ENCODE assay signal across 8 mouse cellular contexts in genomic region chr11:44398782-44399225, GRCm38 (mm10). TPM values are rescaled to one million over a fixed set of nuclear protein-coding genes. Genes with fewer than 3 reads are reported as not detected.
DNase-seq lines count a peak whose midpoint lies in the region; ATAC-seq and TF ChIP-seq lines count a peak whose summit lies in the region.

No protein-coding gene starts in this region.

- peak; percentile 59 for ATAC-seq in forebrain, postnatal 0 days
- ATAC-seq in neural tube, embryonic 14.5 days (ENCODE audit: low read depth), result peak; percentile 73
- peak; percentile 45; the same call in 1 of the 2 replicates for ATAC-seq in stomach, postnatal 0 days (ENCODE audit: low FRiP score, low TSS enrichment)

- H3K4me3 ChIP-seq in cerebellum, adult 2 months (replicated peaks; ENCODE audit: insufficient read depth, low read depth, low read length), result no peak overlapping the region
- peak overlapping the region; percentile 26 for H3K4me3 ChIP-seq in forebrain, postnatal 0 days (ENCODE audit: low read depth, low read length)
- peak overlapping the region; percentile 27; the same call in 1 of the 2 replicates for H3K4me3 ChIP-seq in layer of hippocampus, adult 2 months
- peak overlapping the region; percentile 3; the same call in 1 of the 2 replicates for H3K4me3 ChIP-seq in neural tube, embryonic 14.5 days (ENCODE audit: low read depth, low read length)
- H3K4me3 ChIP-seq in stomach, postnatal 0 days (ENCODE audit: low read depth, low read length), result peak overlapping the region; percentile 31

- H3K27ac ChIP-seq in cerebellum, adult 2 months (ENCODE audit: insufficient read depth, low read length), result no peak overlapping the region
- H3K27ac ChIP-seq in forebrain, postnatal 0 days (ENCODE audit: low read depth, low read length), result no peak overlapping the region
- no peak overlapping the region for H3K27ac ChIP-seq in layer of hippocampus, adult 2 months
- H3K27ac ChIP-seq in neural tube, embryonic 14.5 days (ENCODE audit: low read depth, low read length), result no peak overlapping the region
- no peak overlapping the region for H3K27ac ChIP-seq in stomach, postnatal 0 days (replicated peaks)

- no peak for TF ChIP-seq POLR2A in cerebellum, adult 2 months (IDR thresholded peaks at IDR 0.05; ENCODE audit: borderline replicate concordance, insufficient read depth, low read length)

- DNase-seq in CD8-positive naive resting alpha-beta T cell, adult 2 months (ENCODE audit: low read depth in 2 of 2, low spot score in 2 of 2), result peak; percentile 19 to 46
- peak; percentile 42 to 52 for DNase-seq in cerebellum, adult 2 months
- peak; percentile 72 for DNase-seq in forebrain, postnatal 0 days
- peak; percentile 89 for DNase-seq in heart, postnatal 4 days
- DNase-seq in layer of hippocampus, adult 2 months (ENCODE audit: low spot score in 2 of 2), result peak; percentile 47 to 49
- DNase-seq in lung, adult 18-20 months, result peak; percentile 68 to 70
- DNase-seq in stomach, postnatal 0 days (ENCODE audit: low spot score), result peak; percentile 73

- peaks cover 2% of the 10 kb centered on the region; the same call in 1 of the 2 replicates for H3K4me1 ChIP-seq in cerebellum, adult 2 months (ENCODE audit: control insufficient read depth, insufficient read depth, low read length)
- H3K4me1 ChIP-seq in forebrain, postnatal 0 days (ENCODE audit: insufficient read depth), result 0 out of 2 replicates have a peak, but pooled peaks cover 8% of the 10 kb centered on the region
- 0 out of 2 replicates have a peak, but pooled peaks cover 6% of the 10 kb centered on the region for H3K4me1 ChIP-seq in neural tube, embryonic 14.5 days (ENCODE audit: control insufficient read depth, insufficient read depth, low read length)
- no peaks in the 10 kb centered on the region for H3K4me1 ChIP-seq in stomach, postnatal 0 days (replicated peaks; ENCODE audit: control insufficient read depth, insufficient read depth)

- no peak overlapping the region for H3K9ac ChIP-seq in forebrain, postnatal 0 days
- H3K9ac ChIP-seq in neural tube, embryonic 14.5 days (replicated peaks; ENCODE audit: low read depth, low read length), result no peak overlapping the region
- no peak overlapping the region for H3K9ac ChIP-seq in stomach, postnatal 0 days (ENCODE audit: low read length)

- H3K4me2 ChIP-seq in forebrain, postnatal 0 days (ENCODE audit: low read depth), result peak overlapping the region; percentile 47
- H3K4me2 ChIP-seq in neural tube, embryonic 14.5 days (ENCODE audit: low read depth, low read length), result peak overlapping the region; percentile 35
- H3K4me2 ChIP-seq in stomach, postnatal 0 days (replicated peaks; ENCODE audit: low read depth), result peak overlapping the region; percentile 55

- H3K9me3 ChIP-seq in forebrain, postnatal 0 days (ENCODE audit: low read length), result no peaks in the 10 kb centered on the region
- H3K9me3 ChIP-seq in neural tube, embryonic 14.5 days (ENCODE audit: control insufficient read depth, low read length), result no peaks in the 10 kb centered on the region
- H3K9me3 ChIP-seq in stomach, postnatal 0 days (ENCODE audit: control insufficient read depth, low read length), result no peaks in the 10 kb centered on the region

- peak; percentile 61 for TF ChIP-seq CTCF in cerebellum, adult 2 months (IDR thresholded peaks at IDR 0.05; ENCODE audit: borderline replicate concordance, insufficient read depth, low read depth, low read length)
- peak; percentile 75 for TF ChIP-seq CTCF in forebrain, postnatal 0 days (IDR thresholded peaks at IDR 0.05; ENCODE audit: low read depth)
- peak; percentile 87 for TF ChIP-seq CTCF in layer of hippocampus, adult 2 months (conservative IDR thresholded peaks at IDR 0.05)
- TF ChIP-seq CTCF in stomach, postnatal 0 days (IDR thresholded peaks at IDR 0.05; ENCODE audit: low read depth), result peak; percentile 82

- WGBS in cerebellum, adult 2 months, result 7% methylated on average over 20 of the region's 20 CpGs
- 1% methylated on average over 20 of the region's 20 CpGs for WGBS in forebrain, postnatal 0 days
- 5% methylated on average over 20 of the region's 20 CpGs for WGBS in neural tube, embryonic 14.5 days
- WGBS in stomach, postnatal 0 days, result 2% methylated on average over 20 of the region's 20 CpGs

- no peak for TF ChIP-seq EP300 in stomach, postnatal 0 days (optimal IDR thresholded peaks at IDR 0.05)

- no peaks in the 10 kb centered on the region for H3K36me3 ChIP-seq in forebrain, postnatal 0 days (ENCODE audit: insufficient read depth)
- H3K36me3 ChIP-seq in neural tube, embryonic 14.5 days (ENCODE audit: control insufficient read depth, insufficient read depth, low read length), result no peaks in the 10 kb centered on the region
- H3K36me3 ChIP-seq in stomach, postnatal 0 days (ENCODE audit: control insufficient read depth, insufficient read depth, low read length), result no peaks in the 10 kb centered on the region

- no peaks in the 10 kb centered on the region for H3K27me3 ChIP-seq in cerebellum, adult 2 months (ENCODE audit: control insufficient read depth, insufficient read depth, low read length)
- H3K27me3 ChIP-seq in forebrain, postnatal 0 days (ENCODE audit: insufficient read depth, low read length), result no peaks in the 10 kb centered on the region
- no peaks in the 10 kb centered on the region for H3K27me3 ChIP-seq in neural tube, embryonic 14.5 days (ENCODE audit: control insufficient read depth, insufficient read depth, low read length)
- no peaks in the 10 kb centered on the region for H3K27me3 ChIP-seq in stomach, postnatal 0 days (ENCODE audit: control insufficient read depth, insufficient read depth, low read length)

RNA-seq across cellular contexts. Expression of gene Il12b, which starts 1.1 kb away (rescaled TPM):
- polyA plus RNA-seq in cerebellum, adult 2 months (2012; rRNA removed), result not detected in 2 replicates
- not detected in 2 replicates for total RNA-seq in forebrain, postnatal 0 days (2014; rRNA removed)
- polyA plus RNA-seq in forebrain, postnatal 0 days (2015; fragmentation: Nextera tagmentation; extraction: Ambion mirVana), result 0.08 TPM in 1 of 2 replicates, not detected in the other
- not detected for total RNA-seq in heart, postnatal 4 days (2021)
- total RNA-seq in layer of hippocampus, adult 2 months (2021), result not detected
- polyA plus RNA-seq in neural tube, embryonic 14.5 days (2014; fragmentation: Nextera tagmentation; extraction: Ambion mirVana), result not detected in 2 replicates
- 0.05 TPM in 1 of 2 replicates, not detected in the other for polyA plus RNA-seq in stomach, postnatal 0 days (2015; fragmentation: Nextera tagmentation; extraction: Ambion mirVana)

Comparison
In these comparisons a context has a peak if more than half of its experiments do, and no peak if none do; other contexts are left out.
1. DNase-seq: peak in every context shown above with its lines; median percentile 89 in heart, postnatal 4 days; 73 in stomach, postnatal 0 days; 72 in forebrain, postnatal 0 days; 69 in lung, adult 18-20 months; 48 in layer of hippocampus, adult 2 months; 47 in cerebellum, adult 2 months; 32 in CD8-positive naive resting alpha-beta T cell, adult 2 months.